Mouse (Mus musculus) cortical plate, adult 2 months (tissue): ENCODE results near the gene Tsga10ip.

Source experiments
- CTCF ChIP-seq: fragments of 200-500 bp; IDR thresholded peaks from 2 replicates; pipeline ENCODE4 v1.5.1; 2011; ENCODE audit warnings: mild to moderate bottlenecking, control low read depth, low read length; ENCODE audit not compliant: insufficient read depth; ENCODE audit errors: extremely low read depth
- POLR2A ChIP-seq: fragments of 200-500 bp; IDR thresholded peaks from 2 replicates; pipeline ENCODE4 v1.6.1; 2011; ENCODE audit warnings: mild to moderate bottlenecking, low read length, control low read depth; ENCODE audit not compliant: insufficient read depth; ENCODE audit errors: extremely low read depth

DNA sequence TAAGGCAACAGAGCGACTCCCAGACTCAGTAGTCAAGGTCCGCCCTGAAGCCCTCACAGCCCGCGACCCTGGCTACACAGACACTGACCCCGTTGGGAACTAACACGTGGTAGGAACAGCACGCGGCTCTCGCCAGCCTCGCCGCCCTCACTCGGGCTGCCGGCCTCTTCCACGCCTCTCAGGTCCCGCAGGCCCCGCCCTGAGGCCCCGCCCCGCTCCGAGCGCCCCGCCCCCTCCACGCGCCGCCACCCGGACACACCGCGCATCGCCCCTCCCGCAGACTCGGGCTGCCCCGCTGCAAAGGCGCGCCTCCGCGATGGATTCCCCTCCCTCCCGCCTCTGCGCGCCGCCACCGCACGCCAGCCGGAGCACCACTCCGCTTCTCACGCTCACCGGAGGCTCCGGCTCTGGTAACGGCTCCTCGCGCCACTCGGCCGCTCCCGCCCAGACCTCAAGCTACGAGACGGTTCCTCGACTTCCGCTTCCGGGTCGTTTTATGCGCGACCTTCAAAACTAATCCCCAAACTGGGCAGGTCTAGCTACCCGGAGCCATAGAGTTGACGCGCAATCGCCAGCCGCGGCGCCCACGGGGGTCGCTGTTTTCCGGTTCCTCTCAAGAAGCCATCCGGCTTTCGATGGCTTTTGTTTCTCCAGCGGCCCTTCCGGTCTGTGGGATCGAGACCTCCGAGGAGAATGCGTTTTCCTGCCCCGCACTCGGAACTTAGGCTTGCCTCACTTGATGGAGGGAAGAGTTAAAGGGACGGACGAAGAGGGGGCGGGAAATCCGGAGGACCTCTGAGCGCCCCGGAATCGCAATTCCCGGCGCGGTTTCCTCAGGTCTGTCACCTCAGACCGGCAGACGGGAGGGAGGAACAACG lies 35.9 kb downstream of the Tsga10ip start, which contains the start of gene Eif1ad:
- TF ChIP-seq CTCF (no peak), POLR2A (peak; percentile 49; the same call in 1 of the 2 replicates)
